Mouse (Mus musculus) forebrain, embryonic 12.5 days (tissue): ENCODE results near the gene Ubxn11. TPM values are rescaled to one million over a fixed set of nuclear protein-coding genes. Genes with fewer than 3 reads are reported as not detected.

Experiments used
- ATAC-seq: fragments of 200-750 bp; cut with Nextera tagmentation; 2 replicates; pipeline ENCODE4 v1.8.0; 2017; ENCODE audit warnings: moderate TSS enrichment; ENCODE audit not compliant: low FRiP score
- H3K27ac ChIP-seq: fragments of 300-500 bp; sonication (generic); 2 replicates; pipeline ENCODE4 v1.5.1; 2016; ENCODE audit warnings: mild to moderate bottlenecking
- H3K27me3 ChIP-seq: fragments of 300-500 bp; sonication (generic); 2 replicates; pipeline ENCODE4 v1.6.1; 2016; ENCODE audit warnings: mild to moderate bottlenecking
- H3K36me3 ChIP-seq: fragments of 300-500 bp; sonication (generic); replicated peaks from 2 replicates; pipeline ENCODE4 v1.6.1; 2016; ENCODE audit warnings: mild to moderate bottlenecking
- H3K4me1 ChIP-seq: fragments of 300-500 bp; sonication (generic); 2 replicates; pipeline ENCODE4 v1.6.1; 2016
- H3K4me2 ChIP-seq: fragments of 300-500 bp; sonication (generic); 2 replicates; pipeline ENCODE4 v1.6.1; 2016; ENCODE audit warnings: mild to moderate bottlenecking, moderate library complexity
- H3K4me3 ChIP-seq: fragments of 300-500 bp; sonication (generic); replicated peaks from 2 replicates; pipeline ENCODE4 v1.5.1; 2016; ENCODE audit warnings: mild to moderate bottlenecking
- H3K9ac ChIP-seq: fragments of 300-500 bp; sonication (generic); 2 replicates; pipeline ENCODE4 v1.6.1; 2016; ENCODE audit warnings: mild to moderate bottlenecking
- H3K9me3 ChIP-seq: fragments of 300-500 bp; sonication (generic); 2 replicates; pipeline ENCODE4 v1.6.1; 2016
- WGBS: fragments of 180-500 bp; shearing (Covaris S2); methylation state at CpG from one replicate; pipeline ENCODE4 v1.1.7; 2016; 5-methylcytosine and 5-hydroxymethylcytosine counted together
- polyA plus RNA-seq: library from polyadenylated mRNA; unstranded; fragments of >200 nt; fragmentation: Nextera tagmentation; extraction: Ambion mirVana; gene quantifications from 2 replicates; pipeline ENCODE4 v1.2.1, GENCODE M21; 2016

Ubxn11 gene
- polyA plus RNA-seq, 1 experiment from 2014 or later: 7.9 TPM

GRCm38 (mm10) chr4:134123680-134124551 lies 21.5 kb downstream of the Ubxn11 start:
- ATAC-seq: no peak
- Histone ChIP-seq H3K9me3 (no peaks in the 10 kb centered on the region), H3K27ac (no peak overlapping the region), H3K27me3 (0 out of 2 replicates have a peak, but pooled peaks cover 3% of the 10 kb centered on the region), H3K4me2 (no peak overlapping the region), H3K4me1 (peaks cover 26% of the 10 kb centered on the region), H3K4me3 (no peak overlapping the region), H3K9ac (no peak overlapping the region), H3K36me3 (no peaks in the 10 kb centered on the region)
- 28% methylated on average over 17 of the region's 17 CpGs for WGBS

GRCm38 (mm10) chr4:134125383-134126060 lies 23.2 kb downstream of the Ubxn11 start:
- H3K27ac ChIP-seq: no peak overlapping the region
- WGBS: 87% methylated on average over 15 of the region's 15 CpGs
- H3K4me1 ChIP-seq: peaks cover 32% of the 10 kb centered on the region
- H3K27me3 ChIP-seq: 0 out of 2 replicates have a peak, but pooled peaks cover 3% of the 10 kb centered on the region
- peaks cover 3% of the 10 kb centered on the region; the same call in 1 of the 2 replicates for H3K36me3 ChIP-seq
- no peak overlapping the region for H3K4me2 ChIP-seq
- H3K9me3 ChIP-seq: no peaks in the 10 kb centered on the region
- no peak overlapping the region for H3K4me3 ChIP-seq
- no peak overlapping the region for H3K9ac ChIP-seq
- ATAC-seq: no peak

- WGBS: 90% methylated on average over 21 of the region's 21 CpGs
- H3K4me3 ChIP-seq: no peak overlapping the region
- H3K36me3 ChIP-seq: peaks cover 6% of the 10 kb centered on the region; the same call in 1 of the 2 replicates
- H3K9ac ChIP-seq: no peak overlapping the region
- H3K27me3 ChIP-seq: 0 out of 2 replicates have a peak, but pooled peaks cover 2% of the 10 kb centered on the region
- no peak for ATAC-seq
- H3K4me2 ChIP-seq: no peak overlapping the region
- H3K27ac ChIP-seq: no peak overlapping the region
- peaks cover 32% of the 10 kb centered on the region for H3K4me1 ChIP-seq
- no peaks in the 10 kb centered on the region for H3K9me3 ChIP-seq
These were observed 24.1 kb downstream of the Ubxn11 start for GRCm38 (mm10) chr4:134126300-134127120.

- H3K9me3 ChIP-seq: no peaks in the 10 kb centered on the region
- ATAC-seq: no peak
- peak overlapping the region; percentile 87; the same call in 1 of the 2 replicates for H3K4me2 ChIP-seq
- H3K9ac ChIP-seq: no peak overlapping the region
- peaks cover 6% of the 10 kb centered on the region; the same call in 1 of the 2 replicates for H3K36me3 ChIP-seq
- WGBS: 90% methylated on average over 7 of the region's 7 CpGs
- H3K27ac ChIP-seq: no peak overlapping the region
- H3K4me3 ChIP-seq: no peak overlapping the region
- H3K4me1 ChIP-seq: peaks cover 32% of the 10 kb centered on the region
- H3K27me3 ChIP-seq: no peaks in the 10 kb centered on the region
These were observed 24.7 kb downstream of the Ubxn11 start for GRCm38 (mm10) chr4:134127121-134127455.

- H3K4me2 ChIP-seq: peak overlapping the region; percentile 87
- no peak for ATAC-seq
- H3K36me3 ChIP-seq: peaks cover 6% of the 10 kb centered on the region; the same call in 1 of the 2 replicates
- peak overlapping the region; percentile 86 for H3K9ac ChIP-seq
- peak overlapping the region; percentile 82 for H3K4me3 ChIP-seq
- no peaks in the 10 kb centered on the region for H3K27me3 ChIP-seq
- WGBS: 59% methylated on average over 8 of the region's 8 CpGs
- no peaks in the 10 kb centered on the region for H3K9me3 ChIP-seq
- no peak overlapping the region for H3K27ac ChIP-seq
- peaks cover 32% of the 10 kb centered on the region for H3K4me1 ChIP-seq
These were observed 25.4 kb downstream of the Ubxn11 start for GRCm38 (mm10) chr4:134127793-134128192.

- peaks cover 6% of the 10 kb centered on the region; the same call in 1 of the 2 replicates for H3K36me3 ChIP-seq
- peak within 1 kb of the TSS; percentile 80 for H3K27ac ChIP-seq
- no peaks in the 10 kb centered on the region for H3K27me3 ChIP-seq
- H3K4me3 ChIP-seq: peak within 1 kb of the TSS; percentile 82
- peak within 1 kb of the TSS; percentile 87 for H3K4me2 ChIP-seq
- ATAC-seq: peak; percentile 95
- H3K9ac ChIP-seq: peak within 1 kb of the TSS; percentile 86
- H3K4me1 ChIP-seq: peaks cover 32% of the 10 kb centered on the region
- H3K9me3 ChIP-seq: no peaks in the 10 kb centered on the region
- WGBS: 0% methylated on average over 50 of the region's 50 CpGs
These were observed 26.0 kb downstream of the Ubxn11 start, which contains the start of gene Sh3bgrl3 for GRCm38 (mm10) chr4:134128221-134128982. Gene Sh3bgrl3, minus strand, starts transcription at chr4:134128789.

GRCm38 (mm10) chr4:134128983-134129362 lies 26.6 kb downstream of the Ubxn11 start:
- no peaks in the 10 kb centered on the region for H3K27me3 ChIP-seq
- peaks cover 6% of the 10 kb centered on the region; the same call in 1 of the 2 replicates for H3K36me3 ChIP-seq
- no peaks in the 10 kb centered on the region for H3K9me3 ChIP-seq
- peak overlapping the region; percentile 87 for H3K4me2 ChIP-seq
- ATAC-seq: peak; percentile 68
- peak overlapping the region; percentile 86 for H3K9ac ChIP-seq
- peak overlapping the region; percentile 82 for H3K4me3 ChIP-seq
- H3K27ac ChIP-seq: peak overlapping the region; percentile 68
- peaks cover 29% of the 10 kb centered on the region for H3K4me1 ChIP-seq
- WGBS: 5% methylated on average over 14 of the region's 14 CpGs

- H3K4me3 ChIP-seq: no peak overlapping the region; the same call in 1 of the 2 replicates
- no peaks in the 10 kb centered on the region for H3K9me3 ChIP-seq
- ATAC-seq: no peak
- H3K9ac ChIP-seq: 0 out of 2 replicates have a peak overlapping the region, but pooled peaks have one; percentile 86
- no peak overlapping the region for H3K27ac ChIP-seq
- peaks cover 6% of the 10 kb centered on the region; the same call in 1 of the 2 replicates for H3K36me3 ChIP-seq
- H3K27me3 ChIP-seq: no peaks in the 10 kb centered on the region
- H3K4me1 ChIP-seq: peaks cover 25% of the 10 kb centered on the region
- H3K4me2 ChIP-seq: peak overlapping the region; percentile 87
- WGBS: 47% methylated on average over 6 of the region's 6 CpGs
These were observed 27.1 kb downstream of the Ubxn11 start for GRCm38 (mm10) chr4:134129482-134129881.

- peaks cover 20% of the 10 kb centered on the region for H3K4me1 ChIP-seq
- no peaks in the 10 kb centered on the region for H3K27me3 ChIP-seq
- H3K9me3 ChIP-seq: no peaks in the 10 kb centered on the region
- no peak overlapping the region for H3K4me2 ChIP-seq
- H3K9ac ChIP-seq: no peak overlapping the region
- no peak for ATAC-seq
- whole genome bisulfite sequencing: 88% methylated on average over 3 of the region's 3 CpGs
- H3K27ac ChIP-seq: no peak overlapping the region
- peaks cover 9% of the 10 kb centered on the region for H3K36me3 ChIP-seq
- H3K4me3 ChIP-seq: no peak overlapping the region
These were observed 29.7 kb downstream of the Ubxn11 start for GRCm38 (mm10) chr4:134132117-134132516.

GRCm38 (mm10) chr4:134132519-134133095 lies 30.2 kb downstream of the Ubxn11 start:
- no peak for ATAC-seq
- WGBS: 87% methylated on average over 8 of the region's 8 CpGs
- H3K9me3 ChIP-seq: no peaks in the 10 kb centered on the region
- H3K4me1 ChIP-seq: peaks cover 15% of the 10 kb centered on the region
- H3K27me3 ChIP-seq: no peaks in the 10 kb centered on the region
- no peak overlapping the region for H3K4me3 ChIP-seq
- H3K9ac ChIP-seq: no peak overlapping the region
- H3K27ac ChIP-seq: no peak overlapping the region
- H3K36me3 ChIP-seq: peaks cover 14% of the 10 kb centered on the region
- H3K4me2 ChIP-seq: no peak overlapping the region
